Mouse (Mus musculus) cerebellum, adult 2 months (tissue): ENCODE measurements around the gene Jkamp. TPM values are rescaled to one million over a fixed set of nuclear protein-coding genes. Genes with fewer than 3 reads are reported as not detected.

Experiments used
- DNase-seq, 2 experiments: peaks; one replicate each; pipeline ENCODE4 v3.0.0; 2021
- H3K27ac ChIP-seq: fragments of 200-500 bp; 2 replicates; pipeline ENCODE4 v1.5.1; 2012; ENCODE audit warnings: low read length, control low read depth, inconsistent platforms; ENCODE audit not compliant: insufficient read depth
- H3K27me3 ChIP-seq: fragments of 200-500 bp; 2 replicates; pipeline ENCODE4 v1.6.1; 2012; ENCODE audit warnings: inconsistent platforms, mild to moderate bottlenecking, low read length, moderate library complexity; ENCODE audit not compliant: control insufficient read depth, insufficient read depth
- H3K4me1 ChIP-seq: fragments of 200-500 bp; 2 replicates; pipeline ENCODE4 v1.6.1; 2011; ENCODE audit warnings: low read length; ENCODE audit not compliant: control insufficient read depth, insufficient read depth
- H3K4me3 ChIP-seq: fragments of 200-500 bp; replicated peaks from 2 replicates; pipeline ENCODE3; 2011; ENCODE audit warnings: mild to moderate bottlenecking, low read depth, low read length, control low read depth; ENCODE audit not compliant: insufficient read depth
- CTCF ChIP-seq: fragments of 200-500 bp; IDR thresholded peaks from 2 replicates; pipeline ENCODE4 v1.5.1; 2011; ENCODE audit warnings: low read depth, mild to moderate bottlenecking, control low read depth, low read length, moderate library complexity, borderline replicate concordance; ENCODE audit not compliant: insufficient read depth
- POLR2A ChIP-seq: fragments of 200-500 bp; IDR thresholded peaks from 2 replicates; pipeline ENCODE4 v1.6.1; 2011; ENCODE audit warnings: low read length, control low read depth, borderline replicate concordance; ENCODE audit not compliant: insufficient read depth
- WGBS: fragments of 180-500 bp; shearing (Covaris S2); methylation state at CpG from one replicate; pipeline ENCODE4 v1.1.7; 2018; 5-methylcytosine and 5-hydroxymethylcytosine counted together
- polyA plus RNA-seq: library from polyadenylated mRNA; depleted of rRNA; stranded (reverse); fragments of >200 nt; gene quantifications from 2 replicates; pipeline ENCODE4 v1.2.3, GENCODE M21; 2012; rRNA removed

The Jkamp gene
- polyA plus RNA-seq, 1 experiment: 93.2 TPM

GRCm38 (mm10) chr12:72102776-72103175 lies 17.4 kb downstream of the Jkamp start:
- TF ChIP-seq POLR2A: no peak
- TF ChIP-seq CTCF: no peak
- Histone ChIP-seq H3K27me3 (no peaks in the 10 kb centered on the region), H3K27ac (no peak overlapping the region), H3K4me3 (no peak overlapping the region), H3K4me1 (no peaks in the 10 kb centered on the region)
- no peak for DNase-seq
- 89% methylated on average over 6 of the region's 6 CpGs for WGBS

DNA sequence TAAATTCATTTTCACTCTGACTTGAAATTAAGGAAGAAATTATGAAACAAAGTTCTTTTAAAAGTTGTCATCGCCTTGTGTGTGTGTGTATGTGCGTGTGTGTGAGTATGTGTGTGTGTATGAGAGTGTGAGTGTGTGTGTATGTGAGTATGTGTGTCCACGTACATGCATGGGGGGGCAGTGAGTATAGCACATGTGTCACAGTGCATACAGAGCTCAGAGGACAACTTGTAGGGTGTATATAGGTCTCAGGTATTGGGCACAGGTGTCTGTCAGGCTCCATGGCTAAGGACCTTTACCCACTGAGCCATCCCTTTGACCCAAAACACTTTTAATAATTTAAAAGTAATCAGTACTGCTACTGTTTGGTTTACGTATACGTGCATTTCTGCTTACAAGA lies 18.6 kb downstream of the Jkamp start:
- TF ChIP-seq POLR2A (no peak), CTCF (no peak)
- no peak for DNase-seq
- H3K27me3 ChIP-seq: no peaks in the 10 kb centered on the region
- 87% methylated on average over 5 of the region's 5 CpGs for WGBS
- H3K27ac ChIP-seq: no peak overlapping the region
- no peak overlapping the region for H3K4me3 ChIP-seq
- no peaks in the 10 kb centered on the region for H3K4me1 ChIP-seq

DNA sequence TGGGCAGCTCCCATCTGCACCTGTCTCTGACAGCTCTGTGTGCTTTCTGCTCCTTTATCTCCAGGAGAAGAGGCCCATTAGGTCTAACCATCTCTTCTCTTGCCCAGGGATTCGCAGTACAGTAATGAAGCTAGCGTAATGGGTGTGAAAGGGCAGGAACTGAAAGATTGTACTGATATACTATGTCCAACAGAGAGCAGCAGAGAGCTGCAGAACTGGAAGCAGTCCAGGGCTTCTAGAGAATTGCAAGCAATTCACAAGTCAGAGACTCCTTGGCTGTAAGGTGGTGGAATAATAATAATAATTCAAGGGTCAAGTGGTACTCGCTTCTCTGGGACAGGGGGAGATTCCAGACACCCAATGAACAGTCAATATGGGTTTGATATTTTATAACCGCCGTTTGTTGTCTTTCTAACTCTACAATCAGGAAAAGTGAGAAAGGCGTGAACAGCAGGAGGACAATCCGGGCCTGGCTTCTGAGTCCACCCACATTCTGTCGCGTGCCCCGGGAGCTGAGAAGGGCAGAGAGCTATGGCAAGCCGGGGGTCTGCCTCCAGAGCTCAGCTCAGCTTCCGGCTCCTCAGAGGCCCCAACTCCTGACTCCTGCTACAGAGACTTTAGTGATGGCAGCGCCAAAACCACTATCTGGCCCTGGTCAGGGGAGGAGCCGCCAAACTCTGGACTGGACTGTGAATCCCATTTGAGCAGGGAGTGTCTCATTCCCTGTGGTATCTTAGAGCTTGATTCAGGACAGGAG lies 19.3 kb downstream of the Jkamp start:
- Histone ChIP-seq H3K4me1 (no peaks in the 10 kb centered on the region), H3K27me3 (no peaks in the 10 kb centered on the region), H3K4me3 (no peak overlapping the region), H3K27ac (no peak overlapping the region)
- TF ChIP-seq POLR2A (no peak), CTCF (peak; percentile 71)
- DNase-seq: peak; percentile 74 to 77
- 24% methylated on average over 14 of the region's 14 CpGs for WGBS

DNA sequence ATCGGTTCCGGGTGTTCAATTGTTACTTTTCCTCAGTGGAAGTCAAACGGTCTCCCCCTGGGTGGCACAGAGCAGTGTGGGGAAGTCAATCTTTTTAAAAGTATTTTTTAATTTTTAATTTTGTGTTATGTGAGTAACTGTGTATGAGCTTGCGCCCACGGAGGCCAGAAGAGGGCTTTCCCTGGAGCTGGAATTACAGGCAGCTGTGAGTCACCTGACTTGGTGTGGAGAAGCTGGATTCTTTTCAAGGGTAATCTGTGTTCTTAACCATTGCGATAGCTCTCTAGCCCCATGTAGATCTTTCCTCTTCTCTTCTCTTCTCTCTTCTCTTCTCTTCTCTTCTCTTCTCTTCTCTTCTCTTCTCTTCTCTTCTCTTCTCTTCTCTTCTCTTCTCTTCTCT lies 29.7 kb downstream of the Jkamp start:
- no peak for TF ChIP-seq CTCF
- TF ChIP-seq POLR2A: no peak
- H3K27ac ChIP-seq: no peak overlapping the region
- no peaks in the 10 kb centered on the region for H3K27me3 ChIP-seq
- DNase-seq: no peak
- 79% methylated on average over 6 of the region's 6 CpGs for WGBS
- H3K4me1 ChIP-seq: no peaks in the 10 kb centered on the region
- no peak overlapping the region for H3K4me3 ChIP-seq

DNA sequence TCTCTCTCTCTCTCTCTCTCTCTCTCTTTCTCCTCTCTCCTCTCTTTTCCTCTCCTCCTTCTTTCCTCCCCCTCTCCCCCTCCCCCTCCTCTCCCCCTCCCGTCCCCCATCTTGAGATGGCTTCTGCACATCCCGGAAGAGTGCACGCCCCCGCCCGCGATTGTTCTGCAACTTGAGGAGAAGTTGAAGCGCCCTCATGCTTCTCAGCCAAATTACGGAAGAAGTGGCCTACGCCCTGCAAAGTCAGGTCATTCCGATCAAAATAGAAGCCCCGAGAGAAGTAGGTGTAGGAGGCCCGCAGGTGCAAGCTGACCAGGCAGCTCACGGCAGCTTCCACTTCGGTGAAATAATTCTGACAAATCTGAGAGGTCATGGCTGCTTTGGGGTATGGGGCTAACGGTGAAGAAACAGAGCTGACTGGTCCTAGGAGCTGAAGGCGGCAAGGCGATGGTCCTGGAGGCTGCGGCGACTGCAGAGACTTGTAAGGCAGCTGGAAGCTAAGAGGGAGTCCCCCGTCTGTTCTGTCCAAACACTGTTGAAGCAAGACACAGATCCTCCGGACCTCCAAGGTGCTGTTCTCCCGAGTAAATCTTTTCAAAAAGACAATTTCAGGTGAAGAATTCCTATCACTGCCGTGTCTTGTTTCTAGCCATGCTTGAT lies 30.4 kb downstream of the Jkamp start:
- no peak overlapping the region for H3K27ac ChIP-seq
- no peaks in the 10 kb centered on the region for H3K27me3 ChIP-seq
- H3K4me1 ChIP-seq: no peaks in the 10 kb centered on the region
- no peak for DNase-seq
- WGBS: 85% methylated on average over 20 of the region's 23 CpGs
- no peak for TF ChIP-seq CTCF
- no peak for TF ChIP-seq POLR2A
- H3K4me3 ChIP-seq: no peak overlapping the region

DNA sequence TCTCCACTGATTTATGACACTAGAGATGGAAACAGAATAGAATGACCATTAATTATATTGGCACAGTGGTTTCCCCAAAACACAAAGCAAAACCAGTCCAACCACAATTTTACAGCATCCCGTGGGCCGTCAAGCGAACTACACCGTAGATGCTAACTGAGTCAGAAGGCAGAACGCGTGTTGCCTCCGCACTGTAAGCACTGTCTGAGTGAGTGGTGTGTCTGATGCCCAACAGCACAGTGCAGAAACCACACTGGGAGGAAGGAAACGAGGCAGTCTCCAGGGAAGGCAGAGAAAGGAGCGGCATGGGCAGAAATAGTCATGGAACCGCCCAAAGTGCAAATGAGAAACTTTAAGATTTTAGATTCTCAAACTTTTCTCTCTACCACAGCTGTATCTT lies 43.8 kb downstream of the Jkamp start:
- no peak for TF ChIP-seq POLR2A
- no peak for TF ChIP-seq CTCF
- Histone ChIP-seq H3K4me3 (no peak overlapping the region), H3K27ac (no peak overlapping the region), H3K4me1 (no peaks in the 10 kb centered on the region), H3K27me3 (no peaks in the 10 kb centered on the region)
- WGBS: 87% methylated on average over 10 of the region's 10 CpGs
- no peak for DNase-seq

GRCm38 (mm10) chr12:72150786-72151185 lies 65.4 kb downstream of the Jkamp start:
- TF ChIP-seq POLR2A (no peak), CTCF (no peak)
- H3K27me3 ChIP-seq: no peaks in the 10 kb centered on the region
- no peaks in the 10 kb centered on the region for H3K4me1 ChIP-seq
- H3K27ac ChIP-seq: no peak overlapping the region
- no peak for DNase-seq
- H3K4me3 ChIP-seq: no peak overlapping the region
- 43% methylated on average over 4 of the region's 4 CpGs for WGBS

Other genes starting within 250 kb of the Jkamp start
- gene Gpr135, start 14.5 kb upstream of the Jkamp start, polyA plus RNA-seq: 9.7 and 10.0 TPM in 2 replicates
- 5.9 and 6.7 TPM in 2 replicates for gene L3hypdh, start 150 bp upstream of the Jkamp start, polyA plus RNA-seq
- gene Ccdc175, start 99.4 kb downstream of the Jkamp start, polyA plus RNA-seq: not detected in 2 replicates